Mouse (Mus musculus): ENCODE measurements at regions not wholly inside any gene's neighbourhood (a gene's known extent, or its start where the extent isn't known, plus 50 kb on each side); places are given as distances from the start of the nearest gene placed in this dataset.

- Histone ChIP-seq H3K9me3 (ENCODE audit: control insufficient read depth, low read length) (no peaks in the 10 kb centered on the region), H3K27ac (ENCODE audit: low read depth, low read length) (no peak overlapping the region), H3K4me2 (no peak overlapping the region), H3K4me1 (ENCODE audit: control insufficient read depth, insufficient read depth, low read length) (peaks cover 2% of the 10 kb centered on the region; the same call in 1 of the 2 replicates), H3K36me3 (ENCODE audit: control insufficient read depth, insufficient read depth, low read length) (no peaks in the 10 kb centered on the region), H3K27me3 (ENCODE audit: control insufficient read depth, insufficient read depth, low read length) (no peaks in the 10 kb centered on the region), H3K4me3 (ENCODE audit: low read depth, low read length) (no peak overlapping the region), H3K9ac (ENCODE audit: low read length) (no peak overlapping the region)
- 70% methylated on average over 3 of the region's 3 CpGs for WGBS
- no peak for ATAC-seq (ENCODE audit: low FRiP score)
- DNase-seq (ENCODE audit: low spot score, missing footprints): no peak
Observed at GRCm38 (mm10) chr11:63394201-63394600, 265.4 kb downstream of the Pmp22 start.

GRCm38 (mm10) chr11:63396386-63396785 is 267.6 kb downstream of the Pmp22 start:
- H3K36me3 ChIP-seq (ENCODE audit: control insufficient read depth, insufficient read depth, low read length): no peaks in the 10 kb centered on the region
- WGBS: 62% methylated on average over 8 of the region's 8 CpGs
- H3K27me3 ChIP-seq (ENCODE audit: control insufficient read depth, insufficient read depth, low read length): no peaks in the 10 kb centered on the region
- peaks cover 2% of the 10 kb centered on the region; the same call in 1 of the 2 replicates for H3K4me1 ChIP-seq (ENCODE audit: control insufficient read depth, insufficient read depth, low read length)
- no peak overlapping the region for H3K9ac ChIP-seq (ENCODE audit: low read length)
- H3K4me2 ChIP-seq: no peak overlapping the region
- no peak overlapping the region for H3K27ac ChIP-seq (ENCODE audit: low read depth, low read length)
- DNase-seq (ENCODE audit: low spot score, missing footprints) (no peak), ATAC-seq (ENCODE audit: low FRiP score) (peak; percentile 77)
- no peaks in the 10 kb centered on the region for H3K9me3 ChIP-seq (ENCODE audit: control insufficient read depth, low read length)
- no peak overlapping the region for H3K4me3 ChIP-seq (ENCODE audit: low read depth, low read length)

GRCm38 (mm10) chr11:63402741-63403140 is 274.0 kb downstream of the Pmp22 start:
- 63% methylated on average over 5 of the region's 5 CpGs for WGBS

GRCm38 (mm10) chr11:63404719-63405118 is 275.9 kb downstream of the Pmp22 start:
- no peaks in the 10 kb centered on the region for H3K4me1 ChIP-seq (ENCODE audit: control insufficient read depth, insufficient read depth, low read length)
- no peaks in the 10 kb centered on the region; the same call in 1 of the 2 replicates for H3K27me3 ChIP-seq (ENCODE audit: control insufficient read depth, insufficient read depth, low read length)
- no peaks in the 10 kb centered on the region for H3K36me3 ChIP-seq (ENCODE audit: control insufficient read depth, insufficient read depth, low read length)
- no peak overlapping the region; the same call in 1 of the 2 replicates for H3K4me2 ChIP-seq
- no peak overlapping the region for H3K9ac ChIP-seq (ENCODE audit: low read length)
- peak; percentile 94 for DNase-seq (ENCODE audit: low spot score, missing footprints)
- no peaks in the 10 kb centered on the region for H3K9me3 ChIP-seq (ENCODE audit: control insufficient read depth, low read length)
- ATAC-seq (ENCODE audit: low FRiP score): no peak
- 11% methylated on average over 11 of the region's 11 CpGs for WGBS
- H3K27ac ChIP-seq (ENCODE audit: low read depth, low read length): no peak overlapping the region
- no peak overlapping the region for H3K4me3 ChIP-seq (ENCODE audit: low read depth, low read length)

More at GRCm38 (mm10) chr11:63402741-63403140, 274.0 kb downstream of the Pmp22 start:
- no peak for ATAC-seq (ENCODE audit: low FRiP score)
- peak; percentile 77 for DNase-seq (ENCODE audit: low spot score, missing footprints)
- H3K4me1 ChIP-seq (ENCODE audit: control insufficient read depth, insufficient read depth, low read length): no peaks in the 10 kb centered on the region
- H3K27ac ChIP-seq (ENCODE audit: low read depth, low read length): no peak overlapping the region
- no peaks in the 10 kb centered on the region for H3K36me3 ChIP-seq (ENCODE audit: control insufficient read depth, insufficient read depth, low read length)
- H3K9me3 ChIP-seq (ENCODE audit: control insufficient read depth, low read length): no peaks in the 10 kb centered on the region
- H3K27me3 ChIP-seq (ENCODE audit: control insufficient read depth, insufficient read depth, low read length): no peaks in the 10 kb centered on the region; the same call in 1 of the 2 replicates
- H3K9ac ChIP-seq (ENCODE audit: low read length): no peak overlapping the region
- H3K4me3 ChIP-seq (ENCODE audit: low read depth, low read length): no peak overlapping the region
- H3K4me2 ChIP-seq: no peak overlapping the region

- Histone ChIP-seq H3K4me3 (ENCODE audit: low read depth, low read length) (no peak overlapping the region), H3K4me2 (no peak overlapping the region), H3K9ac (ENCODE audit: low read length) (no peak overlapping the region), H3K4me1 (ENCODE audit: control insufficient read depth, insufficient read depth, low read length) (peaks cover 24% of the 10 kb centered on the region), H3K9me3 (ENCODE audit: control insufficient read depth, low read length) (no peaks in the 10 kb centered on the region), H3K36me3 (ENCODE audit: control insufficient read depth, insufficient read depth, low read length) (no peaks in the 10 kb centered on the region), H3K27ac (ENCODE audit: low read depth, low read length) (no peak overlapping the region), H3K27me3 (ENCODE audit: control insufficient read depth, insufficient read depth, low read length) (no peaks in the 10 kb centered on the region; the same call in 1 of the 2 replicates)
- ATAC-seq (ENCODE audit: low FRiP score) (no peak), DNase-seq (ENCODE audit: low spot score, missing footprints) (no peak)
- WGBS: 96% methylated on average over 1 of the region's 1 CpGs
Observed at GRCm38 (mm10) chr11:63409431-63409830, 280.6 kb downstream of the Pmp22 start.

GRCm38 (mm10) chr11:63410921-63411320 is 282.1 kb downstream of the Pmp22 start:
- Histone ChIP-seq H3K27me3 (ENCODE audit: control insufficient read depth, insufficient read depth, low read length) (no peaks in the 10 kb centered on the region; the same call in 1 of the 2 replicates), H3K4me2 (no peak overlapping the region), H3K4me3 (ENCODE audit: low read depth, low read length) (no peak overlapping the region), H3K4me1 (ENCODE audit: control insufficient read depth, insufficient read depth, low read length) (peaks cover 24% of the 10 kb centered on the region), H3K36me3 (ENCODE audit: control insufficient read depth, insufficient read depth, low read length) (no peaks in the 10 kb centered on the region), H3K9ac (ENCODE audit: low read length) (no peak overlapping the region), H3K27ac (ENCODE audit: low read depth, low read length) (no peak overlapping the region), H3K9me3 (ENCODE audit: control insufficient read depth, low read length) (no peaks in the 10 kb centered on the region)
- DNase-seq (ENCODE audit: low spot score, missing footprints) (no peak), ATAC-seq (ENCODE audit: low FRiP score) (no peak)
- 92% methylated on average over 4 of the region's 4 CpGs for WGBS

GRCm38 (mm10) chr11:63412364-63412991 is 283.7 kb downstream of the Pmp22 start:
- peak overlapping the region; percentile 79 for H3K27ac ChIP-seq (ENCODE audit: low read depth, low read length)
- no peak overlapping the region for H3K4me3 ChIP-seq (ENCODE audit: low read depth, low read length)
- H3K4me1 ChIP-seq (ENCODE audit: control insufficient read depth, insufficient read depth, low read length): peaks cover 24% of the 10 kb centered on the region
- H3K9me3 ChIP-seq (ENCODE audit: control insufficient read depth, low read length): no peaks in the 10 kb centered on the region
- H3K9ac ChIP-seq (ENCODE audit: low read length): peak overlapping the region; percentile 38
- H3K4me2 ChIP-seq: peak overlapping the region; percentile 35
- ATAC-seq (ENCODE audit: low FRiP score) (peak; percentile 93), DNase-seq (ENCODE audit: low spot score, missing footprints) (peak; percentile 97)
- H3K36me3 ChIP-seq (ENCODE audit: control insufficient read depth, insufficient read depth, low read length): no peaks in the 10 kb centered on the region
- under 1% methylated on average over 18 of the region's 18 CpGs for WGBS
- no peaks in the 10 kb centered on the region for H3K27me3 ChIP-seq (ENCODE audit: control insufficient read depth, insufficient read depth, low read length)

- H3K4me2 ChIP-seq: peak overlapping the region; percentile 35
- peak overlapping the region; percentile 79 for H3K27ac ChIP-seq (ENCODE audit: low read depth, low read length)
- no peaks in the 10 kb centered on the region for H3K9me3 ChIP-seq (ENCODE audit: control insufficient read depth, low read length)
- WGBS: 3% methylated on average over 13 of the region's 13 CpGs
- no peaks in the 10 kb centered on the region for H3K27me3 ChIP-seq (ENCODE audit: control insufficient read depth, insufficient read depth, low read length)
- no peak for ATAC-seq (ENCODE audit: low FRiP score)
- no peak overlapping the region for H3K9ac ChIP-seq (ENCODE audit: low read length)
- no peak overlapping the region for H3K4me3 ChIP-seq (ENCODE audit: low read depth, low read length)
- peaks cover 24% of the 10 kb centered on the region for H3K4me1 ChIP-seq (ENCODE audit: control insufficient read depth, insufficient read depth, low read length)
- peak; percentile 90 for DNase-seq (ENCODE audit: low spot score, missing footprints)
- no peaks in the 10 kb centered on the region for H3K36me3 ChIP-seq (ENCODE audit: control insufficient read depth, insufficient read depth, low read length)
Observed at GRCm38 (mm10) chr11:63413106-63413505, 284.3 kb downstream of the Pmp22 start.

GRCm38 (mm10) chr11:63413621-63414020 is 284.8 kb downstream of the Pmp22 start:
- H3K9ac ChIP-seq (ENCODE audit: low read length): no peak overlapping the region
- H3K4me3 ChIP-seq (ENCODE audit: low read depth, low read length): no peak overlapping the region
- H3K9me3 ChIP-seq (ENCODE audit: control insufficient read depth, low read length): no peaks in the 10 kb centered on the region
- peak overlapping the region; percentile 79; the same call in 1 of the 2 replicates for H3K27ac ChIP-seq (ENCODE audit: low read depth, low read length)
- H3K4me2 ChIP-seq: no peak overlapping the region
- H3K4me1 ChIP-seq (ENCODE audit: control insufficient read depth, insufficient read depth, low read length): peaks cover 24% of the 10 kb centered on the region
- DNase-seq (ENCODE audit: low spot score, missing footprints) (no peak), ATAC-seq (ENCODE audit: low FRiP score) (no peak)
- WGBS: 37% methylated on average over 4 of the region's 4 CpGs
- no peaks in the 10 kb centered on the region for H3K27me3 ChIP-seq (ENCODE audit: control insufficient read depth, insufficient read depth, low read length)
- no peaks in the 10 kb centered on the region for H3K36me3 ChIP-seq (ENCODE audit: control insufficient read depth, insufficient read depth, low read length)
